8 mouse cellular contexts compared by ENCODE assay signal in the genomic region with DNA sequence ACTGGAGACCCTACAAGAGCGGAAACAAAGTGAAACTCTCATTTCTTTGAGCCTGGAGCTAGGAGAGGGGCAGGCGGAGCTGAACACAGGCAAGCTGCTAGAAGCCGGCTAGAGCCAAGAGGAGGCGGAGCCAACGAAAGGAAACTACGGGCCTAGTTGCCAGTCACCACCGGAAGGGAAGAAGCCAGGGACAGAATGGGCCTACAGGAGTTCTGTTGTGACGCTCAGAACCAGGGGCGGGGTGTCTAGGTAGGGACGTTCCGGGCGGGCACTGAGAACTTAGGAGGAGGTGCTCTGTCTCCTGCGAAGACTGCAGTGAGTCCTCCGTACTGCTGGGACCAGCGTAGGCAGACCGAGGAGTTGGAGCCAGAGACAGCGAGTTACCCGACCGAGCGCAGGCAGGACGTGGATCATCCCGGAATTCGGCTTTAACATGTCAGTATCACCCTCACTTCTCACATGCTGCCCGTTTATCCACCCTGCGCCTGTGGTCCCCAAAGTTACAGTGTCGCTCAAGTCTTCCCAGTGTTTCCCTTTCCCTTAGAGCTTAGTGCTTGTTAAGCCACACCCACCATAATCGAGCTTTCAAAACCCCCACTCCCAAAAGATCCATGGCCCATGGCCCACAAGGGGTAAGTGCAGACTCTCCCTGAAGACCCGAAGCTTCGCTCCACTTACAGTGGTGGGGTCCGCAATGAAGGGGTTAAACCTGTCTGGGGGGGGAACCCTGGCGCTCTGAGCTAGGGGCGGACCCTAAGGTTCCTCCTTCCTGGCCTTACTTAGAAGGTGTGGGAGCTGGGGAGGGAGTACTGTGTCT. TPM values are rescaled to one million over a fixed set of nuclear protein-coding genes. Genes with fewer than 3 reads are reported as not detected.
DNase-seq lines count a peak whose midpoint lies in the region; ATAC-seq and TF ChIP-seq lines count a peak whose summit lies in the region.

A gene (plus strand): TSS at position 318 of the 817 bp plus-strand sequence.

- peak within 1 kb of the TSS; percentile 69 for H3K4me3 ChIP-seq in forebrain, embryonic 10.5 days
- H3K4me3 ChIP-seq in heart, embryonic 15.5 days = peak within 1 kb of the TSS; percentile 62
- peak within 1 kb of the TSS; percentile 75 for H3K4me3 ChIP-seq in liver, embryonic 13.5 days (replicated peaks)
- H3K4me3 ChIP-seq in stomach, postnatal 0 days (ENCODE audit: low read depth, low read length) = peak within 1 kb of the TSS; percentile 60

- peak; percentile 80 to 82 for DNase-seq in CD8-positive naive resting alpha-beta T cell, adult 2 months (ENCODE audit: low read depth in 2 of 2, low spot score in 2 of 2)
- peak; percentile 88 for DNase-seq in c-Kit-positive CD71-positive TER-119-negative erythroid progenitor cells, embryonic 14.5 days (ENCODE audit: low read depth)
- DNase-seq in forebrain, embryonic 10.5 days (ENCODE audit: extremely low spot score, low spot score) = peak; percentile 82
- peak; percentile 95 to 97 for DNase-seq in kidney, postnatal 25 days
- peak; percentile 85 for DNase-seq in liver, embryonic 13.5 days
- peak; percentile 77 for DNase-seq in neural tube, embryonic 10.5 days (ENCODE audit: extremely low spot score, low spot score)
- peak; percentile 92 for DNase-seq in stomach, postnatal 0 days (ENCODE audit: low spot score)

- no peaks in the 10 kb centered on the region for H3K9me3 ChIP-seq in forebrain, embryonic 10.5 days
- no peaks in the 10 kb centered on the region for H3K9me3 ChIP-seq in heart, embryonic 15.5 days (replicated peaks)
- H3K9me3 ChIP-seq in liver, embryonic 13.5 days (replicated peaks) = no peaks in the 10 kb centered on the region
- H3K9me3 ChIP-seq in stomach, postnatal 0 days (ENCODE audit: control insufficient read depth, low read length) = no peaks in the 10 kb centered on the region

- H3K4me2 ChIP-seq in heart, embryonic 15.5 days = peak within 1 kb of the TSS; percentile 89
- peak within 1 kb of the TSS; percentile 93 for H3K4me2 ChIP-seq in liver, embryonic 13.5 days
- peak within 1 kb of the TSS; percentile 92 for H3K4me2 ChIP-seq in stomach, postnatal 0 days (replicated peaks; ENCODE audit: low read depth)

- H3K9ac ChIP-seq in heart, embryonic 15.5 days = peak within 1 kb of the TSS; percentile 65
- H3K9ac ChIP-seq in liver, embryonic 13.5 days = peak within 1 kb of the TSS; percentile 89
- peak within 1 kb of the TSS; percentile 77 for H3K9ac ChIP-seq in stomach, postnatal 0 days (ENCODE audit: low read length)

- under 1% methylated on average over 32 of the region's 32 CpGs for WGBS in forebrain, embryonic 10.5 days
- WGBS in heart, embryonic 15.5 days = under 1% methylated on average over 32 of the region's 32 CpGs
- under 1% methylated on average over 32 of the region's 32 CpGs for WGBS in liver, embryonic 13.5 days (ENCODE audit: insufficient replicate concordance)
- 1% methylated on average over 32 of the region's 32 CpGs for WGBS in stomach, postnatal 0 days

- TF ChIP-seq CTCF in stomach, postnatal 0 days (IDR thresholded peaks at IDR 0.05; ENCODE audit: low read depth) = peak; percentile 2; the same call in 1 of the 2 replicates

- H3K27me3 ChIP-seq in forebrain, embryonic 10.5 days (ENCODE audit: poor library complexity, severe bottlenecking) = no peaks in the 10 kb centered on the region
- H3K27me3 ChIP-seq in heart, embryonic 15.5 days = no peaks in the 10 kb centered on the region
- H3K27me3 ChIP-seq in liver, embryonic 13.5 days = no peaks in the 10 kb centered on the region
- no peaks in the 10 kb centered on the region for H3K27me3 ChIP-seq in stomach, postnatal 0 days (ENCODE audit: control insufficient read depth, insufficient read depth, low read length)

- peaks cover 19% of the 10 kb centered on the region for H3K36me3 ChIP-seq in forebrain, embryonic 10.5 days (replicated peaks)
- H3K36me3 ChIP-seq in heart, embryonic 15.5 days = peaks cover 10% of the 10 kb centered on the region
- peaks cover 29% of the 10 kb centered on the region for H3K36me3 ChIP-seq in liver, embryonic 13.5 days
- no peaks in the 10 kb centered on the region for H3K36me3 ChIP-seq in stomach, postnatal 0 days (ENCODE audit: control insufficient read depth, insufficient read depth, low read length)

- peak; percentile 74 for ATAC-seq in heart, embryonic 15.5 days (replicated peaks; ENCODE audit: insufficient number of reproducible peaks, insufficient read depth, low FRiP score, low read depth)
- peak; percentile 80 for ATAC-seq in liver, embryonic 13.5 days (ENCODE audit: low read depth)
- peak; percentile 75 for ATAC-seq in stomach, postnatal 0 days (ENCODE audit: low FRiP score, low TSS enrichment)

- peak within 1 kb of the TSS; percentile 92 for H3K27ac ChIP-seq in forebrain, embryonic 10.5 days
- peak within 1 kb of the TSS; percentile 93 for H3K27ac ChIP-seq in heart, embryonic 15.5 days
- H3K27ac ChIP-seq in liver, embryonic 13.5 days = peak within 1 kb of the TSS; percentile 98
- peak within 1 kb of the TSS; percentile 96 for H3K27ac ChIP-seq in stomach, postnatal 0 days (replicated peaks)

- TF ChIP-seq EP300 in stomach, postnatal 0 days (optimal IDR thresholded peaks at IDR 0.05) = no peak

- H3K4me1 ChIP-seq in forebrain, embryonic 10.5 days = peaks cover 66% of the 10 kb centered on the region
- H3K4me1 ChIP-seq in heart, embryonic 15.5 days (replicated peaks) = peaks cover 52% of the 10 kb centered on the region
- H3K4me1 ChIP-seq in liver, embryonic 13.5 days (replicated peaks) = peaks cover 84% of the 10 kb centered on the region
- peaks cover 8% of the 10 kb centered on the region for H3K4me1 ChIP-seq in stomach, postnatal 0 days (replicated peaks; ENCODE audit: control insufficient read depth, insufficient read depth)

RNA-seq across cellular contexts. Expression of the gene that starts here (rescaled TPM):
- polyA plus RNA-seq in forebrain, embryonic 10.5 days (2016; fragmentation: Nextera tagmentation; extraction: Ambion mirVana) = 0.42 and 0.47 TPM in 2 replicates
- polyA plus RNA-seq in heart, embryonic 15.5 days (2015; fragmentation: Nextera tagmentation; extraction: Ambion mirVana) = 0.68 and 0.82 TPM in 2 replicates
- polyA plus RNA-seq in liver, embryonic 13.5 days (2015; fragmentation: Nextera tagmentation; extraction: Ambion mirVana) = 0.82 and 1.2 TPM in 2 replicates
- polyA plus RNA-seq in stomach, postnatal 0 days (2015; fragmentation: Nextera tagmentation; extraction: Ambion mirVana) = 1.3 and 1.4 TPM in 2 replicates

Comparison
In these comparisons a context has a peak if more than half of its experiments do, and no peak if none do; other contexts are left out.
1. Peak in every context shown above with its lines: DNase-seq, ATAC-seq, H3K4me3 ChIP-seq and H3K27ac ChIP-seq.
2. Peak in DNase-seq, H3K4me3 ChIP-seq and H3K27ac ChIP-seq in forebrain, embryonic 10.5 days; RNA of the gene not detected or under 1 TPM.
3. Peak in ATAC-seq, H3K4me3 ChIP-seq, H3K27ac ChIP-seq, H3K9ac ChIP-seq and H3K4me2 ChIP-seq in heart, embryonic 15.5 days; RNA of the gene not detected or under 1 TPM.